Mouse (Mus musculus): ENCODE results near the gene Ptafr. TPM values are rescaled to one million over a fixed set of nuclear protein-coding genes. Genes with fewer than 3 reads are reported as not detected.
"Not testable (repeated sequence)": the region's sequence is repeated elsewhere in the genome, so short reads cannot be mapped to it uniquely, and the experiment has no call there.

Ptafr gene
- total RNA-seq, 2 experiments from 2014 or later, result 1.4 to 1.7 TPM

DNA sequence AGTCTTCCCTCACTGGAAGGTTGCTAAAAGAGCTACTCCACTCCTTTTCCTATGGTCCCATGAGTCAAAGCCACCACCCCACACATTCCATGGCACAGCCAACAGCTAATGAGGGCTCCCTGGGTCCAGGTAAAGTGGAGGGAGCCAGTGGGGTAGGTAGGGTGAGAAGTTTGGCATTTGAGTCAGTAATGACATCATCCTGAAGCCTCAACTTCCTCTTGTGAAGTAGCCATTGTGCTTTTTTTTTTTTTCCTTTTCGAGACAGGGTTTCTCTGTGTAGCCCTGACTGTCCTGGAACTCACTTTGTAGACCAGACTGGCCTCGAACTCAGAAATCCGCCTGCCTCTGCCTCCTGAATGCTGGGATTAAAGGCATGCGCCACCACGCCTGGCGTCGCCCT, 8.3 kb upstream of the Ptafr start:
- DNase-seq (ENCODE audit: low spot score in 2 of 2), result not testable (repeated sequence)

DNA sequence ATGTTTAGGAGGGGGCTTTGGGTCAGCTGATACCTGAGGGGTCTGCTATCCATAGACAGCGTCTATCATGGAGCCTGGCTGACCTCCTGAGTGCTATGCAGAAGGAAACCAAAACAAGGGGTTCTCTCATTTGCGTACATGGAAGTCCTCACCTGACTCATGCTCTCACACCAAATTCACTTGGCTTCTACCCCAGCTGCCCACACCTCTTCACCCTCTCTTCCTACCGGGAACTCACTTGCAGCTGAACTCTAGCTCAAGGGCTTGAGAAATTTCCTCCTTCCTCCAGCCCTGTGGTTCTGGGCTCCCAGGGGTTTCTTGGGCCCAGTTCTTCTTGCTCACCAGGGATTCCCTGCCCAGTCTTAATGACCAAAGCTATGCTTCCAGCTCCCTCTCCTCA, 606 bp upstream of the Ptafr start:
- DNase-seq (ENCODE audit: low spot score in 2 of 2), result no peak

GRCm38 (mm10) chr4:132565089-132565747, 1.4 kb downstream of the Ptafr start:
- no peak for DNase-seq (ENCODE audit: low spot score in 2 of 2)

DNA sequence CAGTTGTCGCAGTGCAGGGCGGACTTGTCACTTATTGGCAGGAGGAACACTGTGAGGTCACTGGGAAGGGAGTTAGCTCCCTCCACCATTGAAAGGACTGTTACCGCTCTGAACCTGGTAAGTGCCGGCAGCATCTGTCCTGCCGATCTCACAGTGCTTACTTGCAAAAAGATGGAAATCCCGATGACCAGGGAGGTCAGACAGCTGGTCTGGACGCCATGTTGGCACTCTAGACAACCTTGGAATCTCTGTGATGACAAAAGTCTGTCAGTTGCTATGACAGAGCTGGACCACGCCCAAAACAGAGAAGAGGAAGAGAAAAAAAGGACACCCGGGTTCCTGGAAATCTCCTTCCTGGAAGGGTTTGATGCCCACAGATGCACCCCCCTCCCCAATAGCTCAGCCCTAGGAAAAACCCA, 3.5 kb downstream of the Ptafr start:
- no peak for DNase-seq (ENCODE audit: low spot score in 2 of 2)

DNA sequence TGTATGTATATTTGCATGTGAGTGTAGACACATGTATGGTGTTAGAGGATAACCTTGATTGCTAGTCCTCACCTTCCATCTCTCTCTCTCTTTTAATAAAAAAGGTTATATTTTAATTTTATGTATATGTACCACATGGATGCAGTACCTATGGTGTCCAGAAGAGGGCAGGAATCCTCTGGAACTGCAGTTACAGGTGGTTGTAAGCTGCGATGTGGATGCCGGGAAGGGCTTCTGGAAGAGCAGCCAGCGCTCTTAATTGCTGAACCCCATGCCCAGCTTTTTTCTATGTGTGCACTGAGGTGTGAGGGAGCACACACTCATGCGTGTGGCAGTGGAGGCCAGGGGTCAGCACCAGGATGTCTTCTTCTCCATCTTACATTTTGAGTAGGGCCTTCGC, 5.2 kb downstream of the Ptafr start:
- no peak for DNase-seq (ENCODE audit: low spot score in 2 of 2)

- no peak for DNase-seq (ENCODE audit: low spot score in 2 of 2)
Measured at GRCm38 (mm10) chr4:132571190-132571589, 7.3 kb downstream of the Ptafr start.

DNA sequence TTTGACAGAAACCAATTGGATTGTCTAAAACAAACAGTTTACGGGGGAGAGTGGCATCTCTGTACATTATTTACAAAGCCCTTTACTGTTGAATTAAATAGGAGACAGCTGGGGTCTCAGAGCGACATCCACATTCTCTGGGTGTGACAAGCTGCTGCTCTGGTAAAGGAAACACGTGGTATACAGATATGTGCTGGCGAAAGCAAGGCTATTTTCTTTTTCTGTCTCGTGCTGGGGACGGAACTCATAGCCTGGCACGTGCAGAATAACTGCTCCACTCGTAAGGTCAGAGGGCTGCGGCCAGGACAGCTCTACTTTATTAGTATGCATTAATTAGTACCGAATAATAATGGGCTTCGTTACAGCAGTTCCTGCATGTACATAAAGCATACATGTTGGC, 9.5 kb downstream of the Ptafr start:
- DNase-seq (ENCODE audit: low spot score in 2 of 2), result no peak

- no peak for DNase-seq (ENCODE audit: low spot score in 2 of 2)
Measured at GRCm38 (mm10) chr4:132574809-132575347, 11.0 kb downstream of the Ptafr start.

- no peak for DNase-seq (ENCODE audit: low spot score in 2 of 2)
Measured at GRCm38 (mm10) chr4:132583781-132584180, 19.9 kb downstream of the Ptafr start.

GRCm38 (mm10) chr4:132584975-132585374, 21.1 kb downstream of the Ptafr start:
- DNase-seq (ENCODE audit: low spot score in 2 of 2), result no peak

- DNase-seq (ENCODE audit: low spot score in 2 of 2), result no peak
Measured at GRCm38 (mm10) chr4:132586282-132586681, 22.4 kb downstream of the Ptafr start.

DNA sequence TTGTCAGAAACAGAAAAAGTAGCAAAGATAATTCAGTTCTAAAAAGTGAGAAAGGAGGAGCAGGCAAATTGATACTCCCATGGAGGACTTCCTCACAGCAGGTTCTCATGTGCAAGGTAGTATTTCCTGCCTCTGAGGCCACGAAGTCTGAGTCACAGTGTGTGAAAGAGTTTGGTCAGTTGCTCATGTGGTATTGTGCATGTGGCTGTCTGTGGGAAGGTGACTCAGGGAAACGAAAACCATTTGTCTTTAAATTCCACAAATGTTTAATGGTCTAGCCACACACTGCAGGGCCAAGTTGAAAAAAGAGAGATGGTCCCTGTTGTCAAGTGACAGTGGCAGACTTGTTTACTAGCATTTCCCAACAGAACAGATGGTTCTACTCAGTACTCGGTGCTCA, 24.6 kb downstream of the Ptafr start:
- no peak for DNase-seq (ENCODE audit: low spot score in 2 of 2)

- no peak for DNase-seq (ENCODE audit: low spot score in 2 of 2)
Measured at GRCm38 (mm10) chr4:132590642-132591041, 26.8 kb downstream of the Ptafr start.

DNA sequence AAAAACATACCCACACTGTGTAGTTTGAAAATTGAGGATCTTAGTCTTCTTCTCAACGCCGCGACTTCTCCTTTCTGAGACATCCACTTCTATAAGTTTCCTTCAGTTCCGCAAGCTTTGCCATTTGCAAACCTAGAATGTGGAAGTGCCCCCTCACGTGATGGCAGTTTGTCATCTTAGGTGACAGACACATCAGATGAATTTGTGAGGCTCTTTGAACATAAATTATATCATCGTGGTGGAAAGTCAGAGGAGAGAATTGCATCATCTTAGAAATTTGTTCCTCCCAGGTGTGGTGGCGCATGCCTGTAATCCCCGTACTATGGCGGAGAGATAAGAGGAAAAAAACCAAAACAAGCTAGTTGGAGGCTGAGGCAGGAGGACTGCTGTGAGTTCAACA, 29.1 kb downstream of the Ptafr start:
- DNase-seq (ENCODE audit: low spot score in 2 of 2), result no peak

DNA sequence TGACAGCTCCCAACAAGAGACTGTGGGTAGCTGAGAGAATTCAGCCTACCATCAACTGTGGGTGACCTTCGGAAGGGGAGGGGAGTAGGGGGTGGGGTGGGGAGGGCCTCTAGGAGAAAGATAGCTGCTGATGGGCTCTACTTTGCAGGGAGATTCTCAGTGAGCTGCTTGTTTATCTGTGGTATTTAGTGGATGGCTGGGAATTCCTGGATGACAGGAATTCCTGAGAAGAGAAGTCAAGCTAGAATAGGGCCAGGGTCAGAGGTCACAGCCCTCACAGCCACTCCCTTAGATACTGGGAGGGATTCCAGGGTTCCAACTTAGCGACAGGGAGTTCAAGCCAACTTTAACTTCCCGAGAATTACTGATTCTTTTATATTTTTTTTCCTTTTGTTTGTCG, 30.3 kb downstream of the Ptafr start:
- no peak for DNase-seq (ENCODE audit: low spot score in 2 of 2)

DNA sequence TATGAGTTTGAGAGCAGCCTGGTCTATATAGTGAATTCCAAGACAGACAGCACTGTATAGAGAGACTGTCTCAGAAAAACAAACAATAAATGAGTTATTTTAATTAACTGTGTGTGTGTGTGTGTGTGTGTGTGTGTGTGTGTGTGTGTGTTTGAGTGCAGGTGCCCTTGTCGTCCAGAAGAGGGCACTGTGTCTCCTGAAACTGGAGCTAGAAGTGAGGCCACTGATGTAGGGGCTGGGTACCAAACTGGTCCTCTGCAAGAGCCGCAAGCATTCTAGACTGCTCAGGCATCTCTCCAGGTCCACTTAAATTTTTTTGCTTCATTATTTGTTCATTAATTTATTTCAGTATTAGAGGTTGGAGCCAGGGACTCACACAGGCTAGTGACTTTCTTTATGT, 35.0 kb downstream of the Ptafr start:
- no peak for DNase-seq (ENCODE audit: low spot score in 2 of 2)

GRCm38 (mm10) chr4:132599764-132600163, 35.9 kb downstream of the Ptafr start:
- no peak for DNase-seq (ENCODE audit: low spot score in 2 of 2)

DNA sequence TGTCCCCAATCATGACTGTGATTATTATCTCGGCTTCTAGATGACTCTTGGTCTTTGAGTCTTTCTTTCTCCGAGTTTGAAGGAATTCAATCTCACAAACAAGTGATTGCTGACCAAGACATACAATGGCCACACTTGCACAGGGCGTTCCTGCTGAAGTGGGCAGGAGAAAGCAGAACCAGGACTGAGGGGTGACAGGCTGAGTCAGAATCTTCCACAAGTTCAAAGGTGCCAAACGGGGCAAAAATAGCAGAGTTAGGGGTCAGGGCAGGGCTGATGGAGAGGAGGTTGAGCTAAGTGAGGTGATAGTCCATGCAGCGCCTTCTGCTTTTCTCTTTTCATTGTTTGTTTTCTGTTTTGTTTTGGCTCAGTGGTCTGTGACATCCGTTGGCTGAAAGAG, 36.6 kb downstream of the Ptafr start:
- no peak for DNase-seq (ENCODE audit: low spot score in 2 of 2)

- DNase-seq (ENCODE audit: low spot score in 2 of 2), result not testable (repeated sequence)
Measured at GRCm38 (mm10) chr4:132601242-132601641, 37.4 kb downstream of the Ptafr start.

GRCm38 (mm10) chr4:132603468-132603867, 39.6 kb downstream of the Ptafr start:
- DNase-seq (ENCODE audit: low spot score in 2 of 2), result no peak

DNA sequence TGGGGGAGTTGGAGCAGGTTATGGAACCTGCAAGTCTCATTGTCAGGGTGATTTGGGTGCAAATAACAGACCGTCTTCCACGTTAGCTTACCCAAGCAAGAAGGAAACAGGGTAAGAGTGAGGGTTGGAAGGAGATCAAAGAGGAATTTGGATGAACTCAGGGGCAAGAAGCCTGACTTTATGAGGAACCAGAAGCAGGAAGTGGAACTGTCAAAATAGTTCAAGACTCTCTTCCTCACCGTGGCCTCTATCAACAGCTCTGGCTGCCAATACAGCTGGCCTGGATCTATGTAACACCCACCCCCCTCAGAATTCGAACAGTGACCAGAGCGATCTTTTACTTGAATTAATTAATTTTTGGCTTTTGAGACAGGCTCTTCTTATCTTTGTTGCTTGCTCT, 41.9 kb downstream of the Ptafr start:
- no peak for DNase-seq (ENCODE audit: low spot score in 2 of 2)

DNA sequence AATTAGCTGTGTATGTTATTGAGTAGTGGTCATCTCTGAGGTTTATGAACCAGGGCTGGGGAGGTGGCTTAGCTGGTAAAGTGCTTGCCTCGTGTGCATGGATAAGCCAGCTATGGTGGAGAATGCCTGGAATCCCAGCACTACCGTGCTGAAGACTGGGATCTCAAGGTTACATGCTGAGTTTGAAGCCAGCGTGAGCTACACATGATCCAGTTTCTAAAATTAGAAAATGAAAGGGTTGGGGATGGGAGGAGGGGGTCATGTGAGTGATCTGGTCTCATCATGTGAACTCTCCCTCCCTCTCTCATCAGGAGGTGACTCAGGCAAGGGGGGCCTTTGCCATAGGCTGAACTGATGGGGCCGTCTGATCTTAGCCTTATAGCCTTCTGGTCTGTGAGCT, 44.3 kb downstream of the Ptafr start:
- no peak for DNase-seq (ENCODE audit: low spot score in 2 of 2)

- no peak for DNase-seq (ENCODE audit: low spot score in 2 of 2)
Measured at GRCm38 (mm10) chr4:132610301-132610984, 46.6 kb downstream of the Ptafr start.
